Mouse (Mus musculus) CD4-positive helper T cell, adult 2 months (primary cell): ENCODE data around the gene Nemp2.

Experiments used
- DNase-seq: peaks from one replicate; pipeline ENCODE4 v3.0.0-alpha.2; 2012; ENCODE audit warnings: low read depth, missing footprints, low spot score

The Nemp2 gene

GRCm38 (mm10) chr1:52630248-52630936 is at the start of gene Nemp2:
Gene Nemp2, plus strand, starts transcription at chr1:52630703.
- DNase-seq: peak; percentile 92

DNA sequence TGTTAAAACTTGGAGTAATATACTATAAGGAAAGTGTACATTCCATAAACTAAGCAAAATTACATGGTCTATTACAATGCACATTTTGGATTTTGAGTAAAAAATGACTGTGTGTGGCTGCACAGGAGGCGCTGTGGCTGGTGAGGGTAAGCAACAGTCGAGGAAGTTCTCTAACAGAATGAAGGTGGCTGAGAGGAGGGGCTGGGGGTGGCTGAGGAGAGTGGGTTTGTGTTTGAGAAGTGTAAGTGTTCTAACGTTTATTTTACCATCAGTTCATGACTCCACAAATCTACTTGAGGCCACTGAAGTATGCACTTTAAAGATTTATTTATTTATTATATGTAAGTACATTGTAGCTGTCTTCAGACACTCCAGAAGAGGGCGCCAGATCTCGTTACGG is 48.8 kb upstream of the Nemp2 start:
- DNase-seq: no peak

DNA sequence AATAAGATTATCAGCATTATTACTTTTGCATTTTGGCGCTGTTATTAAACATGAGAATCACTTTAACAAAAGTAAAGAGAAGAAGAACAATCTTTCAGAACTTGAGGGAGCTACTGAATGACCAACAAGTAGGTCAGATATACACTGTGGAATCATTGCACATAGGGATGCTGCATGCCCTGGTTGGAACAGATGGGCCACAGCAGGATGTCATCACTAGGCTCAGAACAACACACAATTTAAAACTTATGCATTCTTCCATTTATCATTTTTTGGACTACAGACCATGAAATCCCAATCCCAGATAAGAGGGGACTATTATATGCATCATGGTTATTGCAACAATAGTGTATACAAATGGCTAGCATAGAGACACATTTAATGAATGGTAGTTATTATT is 47.6 kb upstream of the Nemp2 start:
- no peak for DNase-seq

DNA sequence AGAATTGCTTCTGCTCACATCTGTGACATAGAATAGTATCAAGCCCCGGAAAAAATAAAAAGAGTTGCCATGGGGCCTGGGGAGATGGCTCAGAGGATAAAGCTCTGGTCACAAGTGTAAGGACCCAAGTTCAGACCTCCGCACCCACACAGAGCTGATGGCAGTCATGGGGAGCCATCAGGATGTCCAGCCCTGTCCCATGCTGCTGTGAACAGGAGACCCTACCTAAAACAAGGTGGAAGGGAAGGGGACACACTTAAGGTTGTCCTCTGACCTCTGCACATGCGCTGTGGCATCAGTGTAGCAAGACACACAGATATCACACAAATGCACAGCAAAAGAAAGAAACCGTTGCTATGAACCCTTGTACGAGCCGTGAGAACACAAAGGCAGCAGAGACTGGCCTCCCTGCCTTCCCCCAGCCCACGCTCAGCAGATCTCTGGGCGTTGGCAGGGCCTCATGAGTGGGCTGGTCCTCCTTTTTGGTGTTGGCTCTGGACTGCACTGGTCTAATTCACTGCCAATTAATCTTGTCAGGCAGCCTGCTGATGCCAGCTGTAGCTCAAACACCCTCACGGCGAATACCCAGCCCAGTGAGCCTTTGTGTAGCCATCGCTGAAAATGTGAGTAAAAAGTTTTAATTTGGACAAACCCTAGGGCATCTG is 33.4 kb upstream of the Nemp2 start:
- peak; percentile 16 for DNase-seq

DNA sequence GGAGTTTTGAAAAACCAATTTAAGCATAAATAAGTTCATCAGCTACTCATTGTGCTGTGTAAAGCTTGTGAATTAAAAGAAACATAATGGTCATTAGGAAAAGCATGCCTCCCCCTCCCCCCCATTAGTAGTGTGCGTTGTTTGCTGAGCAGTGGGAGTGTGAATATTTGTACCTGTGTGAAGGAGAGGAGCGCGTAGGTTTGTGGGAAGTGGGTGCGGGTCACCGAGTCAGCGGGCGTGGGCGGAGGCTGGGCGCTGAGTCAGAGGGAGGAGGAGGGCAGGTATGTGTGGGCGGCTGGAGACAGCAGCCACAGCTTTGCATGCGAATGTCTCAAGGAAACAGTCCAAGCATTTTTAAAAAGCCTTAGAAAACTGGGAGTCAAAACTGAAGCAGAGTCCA is 32.7 kb upstream of the Nemp2 start:
- peak; percentile 85 for DNase-seq

DNA sequence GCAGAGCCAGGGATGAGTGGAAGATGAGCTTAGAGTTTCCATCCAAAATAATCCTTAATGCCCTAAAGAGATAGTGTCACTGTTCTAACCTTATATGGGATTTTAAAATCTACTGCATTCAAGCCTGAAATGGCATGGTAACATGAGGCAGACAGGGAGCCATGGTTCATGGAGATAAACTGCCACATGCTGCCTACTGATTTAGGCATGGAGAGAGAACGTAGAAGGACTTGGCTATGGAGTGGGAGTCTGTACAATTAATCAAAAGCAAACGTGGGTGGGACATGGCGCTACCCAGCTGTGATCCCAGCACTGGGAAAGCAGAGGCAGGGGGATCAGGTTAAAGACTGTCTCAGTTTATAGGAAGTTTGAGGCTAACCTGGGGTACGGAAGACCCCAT is 32.1 kb upstream of the Nemp2 start:
- no peak for DNase-seq

GRCm38 (mm10) chr1:52601496-52601895 is 29.0 kb upstream of the Nemp2 start:
- no peak for DNase-seq

- DNase-seq: peak; percentile 36
Observed at GRCm38 (mm10) chr1:52607700-52608099, 22.8 kb upstream of the Nemp2 start.

DNA sequence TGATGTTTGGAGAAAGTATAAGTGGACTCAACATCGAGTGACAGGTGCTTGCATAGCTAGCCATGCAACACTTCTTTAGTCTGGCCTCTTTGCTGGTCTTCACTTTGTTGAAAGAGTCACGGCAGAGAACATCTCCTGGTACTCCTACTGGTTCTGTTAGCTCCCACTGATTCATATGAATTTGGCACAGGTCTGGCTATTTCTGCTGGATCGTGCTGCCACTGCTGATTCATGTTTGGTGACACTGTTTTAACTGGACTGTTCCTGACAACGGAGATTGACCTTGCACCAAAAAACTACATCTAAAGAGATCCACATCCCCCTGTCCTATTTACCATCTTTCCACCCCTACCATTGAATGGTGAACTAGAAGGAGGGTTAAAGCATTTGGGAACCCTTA is 22.0 kb upstream of the Nemp2 start:
- DNase-seq: no peak

GRCm38 (mm10) chr1:52618217-52618616 is 12.3 kb upstream of the Nemp2 start:
- DNase-seq: no peak

DNA sequence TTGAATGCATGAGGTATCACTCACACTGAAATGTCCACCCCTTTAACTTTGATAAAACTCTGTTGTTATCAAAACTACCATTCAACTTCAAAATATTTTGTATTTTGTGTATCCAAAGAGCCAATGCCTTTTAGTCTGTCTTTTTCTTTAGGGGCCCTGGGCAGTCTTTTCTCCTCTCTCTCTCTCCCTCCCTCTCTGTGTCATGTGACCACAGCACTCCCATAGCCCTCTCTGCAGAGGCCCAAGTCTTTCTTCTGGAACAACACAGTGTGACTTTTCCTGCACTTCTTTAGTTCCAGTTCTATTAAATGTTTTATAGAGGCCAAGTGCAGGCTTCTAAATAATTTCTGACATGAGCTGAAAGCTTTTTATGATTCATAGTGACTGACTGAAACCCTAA is 10.1 kb upstream of the Nemp2 start:
- no peak for DNase-seq

- DNase-seq: peak; percentile 89
Observed at GRCm38 (mm10) chr1:52630937-52631299, 415 bp downstream of the Nemp2 start.

- DNase-seq: peak; percentile 74
Observed at GRCm38 (mm10) chr1:52631570-52631969, 1.1 kb downstream of the Nemp2 start.

DNA sequence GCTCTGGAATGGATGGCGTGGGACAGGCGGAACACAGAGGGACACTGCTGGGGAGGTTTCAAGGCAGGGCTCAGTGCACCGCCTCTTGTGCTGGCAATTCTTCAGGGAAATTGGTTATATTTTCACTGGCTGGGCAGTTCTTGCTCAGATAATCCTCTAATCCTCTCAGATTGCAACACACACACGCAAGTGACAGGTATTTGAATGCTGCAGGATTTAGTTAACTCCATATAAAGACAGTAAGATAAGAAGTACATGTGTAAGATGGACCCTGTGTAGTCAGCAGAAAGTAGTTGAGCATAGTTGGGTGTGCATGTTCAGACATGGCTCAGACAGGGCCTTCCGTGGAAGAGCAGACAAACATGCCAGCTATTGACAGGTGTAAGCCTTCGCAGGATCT is 3.7 kb downstream of the Nemp2 start:
- DNase-seq: no peak

GRCm38 (mm10) chr1:52635932-52636331 is 5.4 kb downstream of the Nemp2 start:
- no peak for DNase-seq

GRCm38 (mm10) chr1:52638101-52638500 is 7.6 kb downstream of the Nemp2 start:
- DNase-seq: no peak

- peak; percentile 55 for DNase-seq
Observed at GRCm38 (mm10) chr1:52639090-52639489, 8.6 kb downstream of the Nemp2 start.

DNA sequence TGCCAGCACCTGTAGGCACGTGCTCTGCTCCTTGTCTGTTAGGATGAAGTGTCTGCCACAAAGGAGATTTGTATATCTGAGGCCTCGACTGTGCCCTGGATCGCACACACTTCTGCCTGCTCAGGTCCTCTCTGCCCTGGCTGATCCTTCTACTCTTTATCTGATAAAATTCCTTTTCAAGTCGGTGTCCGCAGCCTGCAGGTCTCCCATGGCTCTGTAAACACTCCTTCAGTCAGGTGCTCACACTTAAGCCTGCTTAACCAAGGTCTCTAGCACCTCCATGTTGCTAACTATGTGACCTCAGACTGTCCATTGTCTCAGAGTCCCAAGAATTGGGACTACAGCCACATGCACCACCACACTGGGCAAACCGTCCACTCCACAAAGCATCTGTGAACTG is 9.8 kb downstream of the Nemp2 start:
- DNase-seq: no peak

GRCm38 (mm10) chr1:52640736-52641135 is 10.2 kb downstream of the Nemp2 start:
- DNase-seq: no peak

- DNase-seq: peak; percentile 83
Observed at GRCm38 (mm10) chr1:52648153-52649027, 17.9 kb downstream of the Nemp2 start.

DNA sequence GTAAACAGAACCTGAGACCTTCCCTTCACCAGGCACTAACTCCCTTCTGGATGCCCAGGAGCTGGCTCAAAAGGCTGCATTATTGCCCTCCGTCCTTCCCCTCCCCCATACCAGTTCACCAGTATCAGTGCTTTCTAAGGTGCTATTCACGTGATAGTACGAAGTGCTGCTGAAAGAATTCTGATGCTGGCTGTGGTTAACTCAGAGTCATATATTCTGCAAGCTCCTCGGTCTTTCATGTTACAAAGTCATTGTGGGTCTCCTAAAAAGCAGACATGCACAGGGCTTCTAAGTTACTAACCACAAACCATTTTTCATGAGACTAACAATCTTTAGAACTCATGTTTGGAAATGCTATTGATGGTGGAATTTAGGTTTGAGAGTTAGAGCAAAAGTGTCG is 19.6 kb downstream of the Nemp2 start:
- DNase-seq: peak; percentile 82

- peak; percentile 49 for DNase-seq
Observed at GRCm38 (mm10) chr1:52652601-52653253, 22.2 kb downstream of the Nemp2 start.
